Mouse (Mus musculus) intestine, embryonic 16.5 days (tissue): Measurements from ENCODE around the gene Hinfp. TPM values are rescaled to one million over a fixed set of nuclear protein-coding genes. Genes with fewer than 3 reads are reported as not detected.
"Not testable (repeated sequence)": the region's sequence is repeated elsewhere in the genome, so short reads cannot be mapped to it uniquely, and the experiment has no call there.

Experiments
- ATAC-seq: fragments of 200-750 bp; cut with Nextera tagmentation; 2 replicates; pipeline ENCODE4 v1.8.0; 2017; ENCODE audit warnings: moderate TSS enrichment, moderate library complexity
- H3K27ac ChIP-seq: fragments of 300-500 bp; sonication (generic); 2 replicates; pipeline ENCODE4 v1.5.1; 2014; ENCODE audit warnings: mild to moderate bottlenecking, low read length
- H3K27me3 ChIP-seq: fragments of 300-500 bp; sonication (generic); replicated peaks from 2 replicates; pipeline ENCODE4 v1.6.1; 2014; ENCODE audit warnings: low read length, control low read depth, mixed read lengths; ENCODE audit not compliant: control insufficient read depth, insufficient read depth
- H3K36me3 ChIP-seq: fragments of 300-500 bp; sonication (generic); 2 replicates; pipeline ENCODE4 v1.6.1; 2014; ENCODE audit warnings: low read length, control low read depth; ENCODE audit not compliant: control insufficient read depth, insufficient read depth
- H3K4me1 ChIP-seq: fragments of 300-500 bp; sonication (generic); 2 replicates; pipeline ENCODE4 v1.6.1; 2014; ENCODE audit warnings: low read length, control low read depth, mixed read lengths; ENCODE audit not compliant: control insufficient read depth, insufficient read depth
- H3K4me2 ChIP-seq: fragments of 300-500 bp; sonication (generic); 2 replicates; pipeline ENCODE4 v1.6.1; 2014; ENCODE audit warnings: low read depth, low read length, control low read depth
- H3K4me3 ChIP-seq: fragments of 300-500 bp; sonication (generic); 2 replicates; pipeline ENCODE4 v1.5.1; 2014; ENCODE audit warnings: mild to moderate bottlenecking, low read length
- H3K9ac ChIP-seq: fragments of 300-500 bp; sonication (generic); 2 replicates; pipeline ENCODE4 v1.6.1; 2014; ENCODE audit warnings: low read depth, low read length
- H3K9me3 ChIP-seq: fragments of 300-500 bp; sonication (generic); 2 replicates; pipeline ENCODE4 v1.6.1; 2016; ENCODE audit warnings: low read length, control low read depth; ENCODE audit not compliant: control insufficient read depth
- WGBS: fragments of 180-500 bp; shearing (Covaris S2); extraction: QIAGEN DNeasy Blood & Tissue Kit; methylation state at CpG from one replicate; pipeline ENCODE4 v1.1.7; 2014; 5-methylcytosine and 5-hydroxymethylcytosine counted together
- polyA plus RNA-seq: library from polyadenylated mRNA; unstranded; fragments of >200 nt; fragmentation: Nextera tagmentation; extraction: Ambion mirVana; gene quantifications from 2 replicates; pipeline ENCODE4 v1.2.1, GENCODE M21; 2015

Gene Hinfp
- polyA plus RNA-seq, 1 experiment from 2014 or later: 19.4 TPM

- H3K27ac ChIP-seq, H3K4me3 ChIP-seq, H3K4me1 ChIP-seq, ATAC-seq, H3K4me2 ChIP-seq, H3K9me3 ChIP-seq, H3K27me3 ChIP-seq, H3K9ac ChIP-seq: not testable (repeated sequence)
- peaks cover 11% of the 10 kb centered on the region for H3K36me3 ChIP-seq
- 96% methylated on average over 3 of the region's 3 CpGs for WGBS
Observed at GRCm38 (mm10) chr9:44300001-44300400, 5.5 kb downstream of the Hinfp start.

GRCm38 (mm10) chr9:44292490-44292889 lies 13.0 kb downstream of the Hinfp start:
- Histone ChIP-seq H3K9ac (no peak overlapping the region), H3K4me3 (no peak overlapping the region)

GRCm38 (mm10) chr9:44288959-44289291 lies 16.5 kb downstream of the Hinfp start:
- no peaks in the 10 kb centered on the region; the same call in 1 of the 2 replicates for H3K9me3 ChIP-seq
- H3K36me3 ChIP-seq: peaks cover 9% of the 10 kb centered on the region; the same call in 1 of the 2 replicates
- H3K27me3 ChIP-seq: 0 out of 2 replicates have a peak, but pooled peaks cover 3% of the 10 kb centered on the region
- 16% methylated on average over 11 of the region's 11 CpGs for WGBS
- H3K9ac ChIP-seq: no peak overlapping the region
- ATAC-seq: no peak
- H3K4me2 ChIP-seq: no peak overlapping the region
- no peak overlapping the region for H3K4me3 ChIP-seq
- H3K4me1 ChIP-seq: peaks cover 17% of the 10 kb centered on the region
- H3K27ac ChIP-seq: no peak overlapping the region

More at GRCm38 (mm10) chr9:44292490-44292889, 13.0 kb downstream of the Hinfp start:
- no peaks in the 10 kb centered on the region for H3K27me3 ChIP-seq
- no peak overlapping the region for H3K4me2 ChIP-seq
- H3K4me1 ChIP-seq: peaks cover 14% of the 10 kb centered on the region; the same call in 1 of the 2 replicates
- WGBS: 62% methylated on average over 3 of the region's 3 CpGs
- H3K27ac ChIP-seq: no peak overlapping the region
- ATAC-seq: no peak
- H3K9me3 ChIP-seq: no peaks in the 10 kb centered on the region; the same call in 1 of the 2 replicates
- H3K36me3 ChIP-seq: peaks cover 9% of the 10 kb centered on the region; the same call in 1 of the 2 replicates

GRCm38 (mm10) chr9:44288076-44288958 lies 17.2 kb downstream of the Hinfp start, which contains the start of gene Abcg4:
Abcg4 (minus strand) TSS chr9:44288615.
- H3K4me3 ChIP-seq: peak within 1 kb of the TSS; percentile 51
- H3K4me2 ChIP-seq: peak within 1 kb of the TSS; percentile 89
- peaks cover 17% of the 10 kb centered on the region for H3K4me1 ChIP-seq
- peak; percentile 71 for ATAC-seq
- H3K27ac ChIP-seq: no peak within 1 kb of the TSS
- WGBS: 1% methylated on average over 38 of the region's 38 CpGs
- H3K36me3 ChIP-seq: peaks cover 9% of the 10 kb centered on the region; the same call in 1 of the 2 replicates
- 0 out of 2 replicates have a peak, but pooled peaks cover 3% of the 10 kb centered on the region for H3K27me3 ChIP-seq
- no peaks in the 10 kb centered on the region; the same call in 1 of the 2 replicates for H3K9me3 ChIP-seq
- H3K9ac ChIP-seq: peak within 1 kb of the TSS; percentile 65

- Histone ChIP-seq H3K4me1 (peaks cover 17% of the 10 kb centered on the region), H3K27me3 (0 out of 2 replicates have a peak, but pooled peaks cover 3% of the 10 kb centered on the region), H3K9ac (peak overlapping the region; percentile 65), H3K36me3 (peaks cover 3% of the 10 kb centered on the region; the same call in 1 of the 2 replicates), H3K4me2 (peak overlapping the region; percentile 89), H3K9me3 (no peaks in the 10 kb centered on the region; the same call in 1 of the 2 replicates), H3K4me3 (peak overlapping the region; percentile 51), H3K27ac (no peak overlapping the region)
- peak; percentile 37 for ATAC-seq
- WGBS: under 1% methylated on average over 47 of the region's 47 CpGs
Observed at GRCm38 (mm10) chr9:44287401-44288075, 17.9 kb downstream of the Hinfp start.

GRCm38 (mm10) chr9:44287003-44287400 lies 18.5 kb downstream of the Hinfp start:
- ATAC-seq: 0 out of 2 replicates have a peak, but pooled peaks have one; percentile 5
- Histone ChIP-seq H3K27me3 (0 out of 2 replicates have a peak, but pooled peaks cover 3% of the 10 kb centered on the region), H3K36me3 (0 out of 2 replicates have a peak, but pooled peaks cover 3% of the 10 kb centered on the region), H3K27ac (no peak overlapping the region), H3K4me1 (peaks cover 17% of the 10 kb centered on the region), H3K9me3 (no peaks in the 10 kb centered on the region; the same call in 1 of the 2 replicates), H3K4me2 (peak overlapping the region; percentile 89), H3K9ac (peak overlapping the region; percentile 65), H3K4me3 (peak overlapping the region; percentile 51)
- WGBS: 22% methylated on average over 11 of the region's 11 CpGs

- Histone ChIP-seq H3K9me3 (no peaks in the 10 kb centered on the region; the same call in 1 of the 2 replicates), H3K4me1 (peaks cover 17% of the 10 kb centered on the region), H3K9ac (no peak overlapping the region), H3K4me3 (no peak overlapping the region), H3K4me2 (no peak overlapping the region), H3K27me3 (0 out of 2 replicates have a peak, but pooled peaks cover 3% of the 10 kb centered on the region), H3K36me3 (0 out of 2 replicates have a peak, but pooled peaks cover 3% of the 10 kb centered on the region), H3K27ac (no peak overlapping the region)
- no peak for ATAC-seq
- 13% methylated on average over 6 of the region's 6 CpGs for WGBS
Observed at GRCm38 (mm10) chr9:44286256-44286850, 19.1 kb downstream of the Hinfp start.

GRCm38 (mm10) chr9:44283183-44283582 lies 22.3 kb downstream of the Hinfp start:
- Histone ChIP-seq H3K4me2 (no peak overlapping the region), H3K27ac (no peak overlapping the region), H3K36me3 (no peaks in the 10 kb centered on the region), H3K9ac (no peak overlapping the region), H3K4me1 (peaks cover 9% of the 10 kb centered on the region), H3K27me3 (0 out of 2 replicates have a peak, but pooled peaks cover 3% of the 10 kb centered on the region), H3K4me3 (no peak overlapping the region), H3K9me3 (no peaks in the 10 kb centered on the region)
- WGBS: 50% methylated on average over 5 of the region's 5 CpGs
- no peak for ATAC-seq
